Mouse (Mus musculus) ovary, postnatal 10 days (tissue): ENCODE measurements around the gene Fbxl18.

Experiments
- DNase-seq: peaks from one replicate; pipeline ENCODE4 v3.0.0; 2022; ENCODE audit warnings: low spot score

The Fbxl18 gene

GRCm38 (mm10) chr5:142915231-142915630 is 20.0 kb upstream of the Fbxl18 start:
- no peak for DNase-seq

DNA sequence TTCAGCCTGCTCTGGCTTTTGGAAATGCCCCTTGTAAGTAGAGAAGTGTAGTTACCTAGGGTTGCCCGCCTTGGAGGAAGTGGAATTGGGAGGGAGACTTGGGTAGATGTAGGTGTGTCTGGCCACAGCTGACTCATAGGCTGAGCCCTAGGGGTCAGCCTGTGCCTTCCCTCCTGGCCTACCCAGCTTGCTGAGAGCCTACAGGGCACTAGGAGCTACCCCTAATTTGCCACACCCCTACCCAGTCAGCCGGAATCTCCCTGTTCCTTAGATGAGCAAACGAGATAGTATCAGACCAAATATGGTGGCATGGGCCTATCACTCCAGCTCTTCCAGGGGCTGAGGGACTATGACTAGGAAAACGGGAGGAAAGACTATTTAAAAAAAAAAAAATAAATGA is 17.5 kb upstream of the Fbxl18 start:
- DNase-seq, result no peak

DNA sequence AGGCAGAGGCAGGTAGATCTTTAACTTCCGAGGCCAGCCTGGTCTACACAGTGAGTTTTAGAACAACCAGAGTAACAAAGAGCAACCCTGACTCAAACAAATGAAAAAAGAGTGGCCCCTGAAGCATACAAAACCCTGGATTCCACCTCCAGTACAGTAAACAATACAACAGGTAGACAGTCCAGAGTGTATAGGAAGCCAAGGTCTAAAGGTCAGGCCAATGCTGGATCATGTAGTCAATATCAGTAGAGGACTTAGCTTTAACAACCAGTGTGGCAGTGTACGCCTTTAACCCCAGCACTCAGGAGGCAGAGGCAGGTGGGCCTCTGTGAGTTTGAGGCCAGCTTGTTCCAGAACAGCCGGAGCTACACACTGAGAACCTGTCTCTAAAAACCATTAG is 17.1 kb upstream of the Fbxl18 start:
- DNase-seq, result no peak

- no peak for DNase-seq
These were observed 16.4 kb upstream of the Fbxl18 start for GRCm38 (mm10) chr5:142911629-142912028.

DNA sequence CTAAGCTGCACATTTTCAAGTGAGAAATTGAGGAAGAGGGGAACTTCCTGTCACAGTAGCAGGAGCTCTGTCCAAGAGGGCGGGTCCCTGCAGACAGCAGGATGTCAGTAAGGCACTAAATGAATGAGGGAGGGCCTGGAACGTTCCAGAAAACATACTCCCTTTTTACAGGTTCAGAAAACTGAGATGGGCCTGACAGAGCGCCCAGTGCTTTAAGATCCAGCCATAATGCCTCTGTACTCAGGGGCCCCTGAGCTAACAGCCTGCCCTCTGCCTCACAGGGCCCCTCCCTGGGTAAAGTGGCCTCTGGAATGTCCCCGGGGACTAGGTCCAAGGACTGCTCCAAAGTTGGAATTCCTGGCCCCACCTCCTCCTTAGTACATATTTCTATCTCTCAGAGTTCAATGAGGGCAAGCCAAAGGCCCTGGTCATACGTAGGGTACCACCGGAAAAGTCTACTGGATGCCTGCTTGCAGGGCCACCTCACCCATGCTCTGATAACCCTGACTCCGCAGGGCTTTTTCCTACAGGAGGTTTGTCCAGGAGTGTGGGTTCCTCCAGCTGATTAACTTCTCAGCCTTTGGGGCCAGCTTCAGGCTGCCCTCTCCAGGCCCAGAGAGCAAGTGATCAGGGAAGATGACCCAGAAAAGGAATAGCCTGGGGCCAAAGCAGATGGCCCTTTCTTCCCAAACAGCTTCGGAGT is 14.5 kb upstream of the Fbxl18 start:
- DNase-seq, result no peak

GRCm38 (mm10) chr5:142908941-142909575 is 13.8 kb upstream of the Fbxl18 start:
- DNase-seq, result no peak

DNA sequence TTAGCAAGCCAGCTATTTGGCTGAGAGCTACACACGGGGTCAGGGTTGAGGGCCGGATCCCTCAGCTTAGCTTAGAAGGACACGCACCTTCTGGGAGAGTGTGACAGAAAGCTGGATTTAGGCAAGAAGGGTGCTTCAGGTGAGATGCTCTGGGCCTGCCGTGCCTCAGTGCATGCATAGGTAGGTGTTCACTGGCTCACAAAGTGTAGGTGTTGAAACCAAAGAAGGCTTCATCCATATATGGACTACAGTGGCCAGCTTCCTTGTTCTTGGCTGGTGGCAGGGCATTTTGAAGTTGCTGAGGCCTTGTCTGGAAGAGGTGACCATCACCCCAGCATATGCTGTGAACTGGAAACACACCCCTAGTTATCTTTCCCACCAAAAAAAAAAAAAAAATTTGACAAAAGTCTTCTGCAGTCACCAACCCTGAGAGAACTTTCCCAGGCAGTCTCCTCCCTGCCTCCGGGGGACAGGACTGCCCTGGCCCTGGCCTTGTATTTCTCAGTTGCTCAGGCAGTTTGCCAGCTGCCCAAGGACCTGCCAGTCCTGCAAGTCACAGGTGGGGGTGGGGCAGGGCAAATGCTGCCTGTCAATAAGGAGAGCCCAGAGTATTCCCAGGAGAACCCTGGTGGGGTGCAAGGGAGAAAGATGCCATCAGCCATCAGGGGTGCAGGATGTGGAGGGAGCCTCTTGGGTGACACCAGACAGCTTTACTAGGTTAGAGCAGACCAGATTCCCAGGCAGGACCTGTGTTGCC is 12.8 kb upstream of the Fbxl18 start:
- DNase-seq, result no peak

DNA sequence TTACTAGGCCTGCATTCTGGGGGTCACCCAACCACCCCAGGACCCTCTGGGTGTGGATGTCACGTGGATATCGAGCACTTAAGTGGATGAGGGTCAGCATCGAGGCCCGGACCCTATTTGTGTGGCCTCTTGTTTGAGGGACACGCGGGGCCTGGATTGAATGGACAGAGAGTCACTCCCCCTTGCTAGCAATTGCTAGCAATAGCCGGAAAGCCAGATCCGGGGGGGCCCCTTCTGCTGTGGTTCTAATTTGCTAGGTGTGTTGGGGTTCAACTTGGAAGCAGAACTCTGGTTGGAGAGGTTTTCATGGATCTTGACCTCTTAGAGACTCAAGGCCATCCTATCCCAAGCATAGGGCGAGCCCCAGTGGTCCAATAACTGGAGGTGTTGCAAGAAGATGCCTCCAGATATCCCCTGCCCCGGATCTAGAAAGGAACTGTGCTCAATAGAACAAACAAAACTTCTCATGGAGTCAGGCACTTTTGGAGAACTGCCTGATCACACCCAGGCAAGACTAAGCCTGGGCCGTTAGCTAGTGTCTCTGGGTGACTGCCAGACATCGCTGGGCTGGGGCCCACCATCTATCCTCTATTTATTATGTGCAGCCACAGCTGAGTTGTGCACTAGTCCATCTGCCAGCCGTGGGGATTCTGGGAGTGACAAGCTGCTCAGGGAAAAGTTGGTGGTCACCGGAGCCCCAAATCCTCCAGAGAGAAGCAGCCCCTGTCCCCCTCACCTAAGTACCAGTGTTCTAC is 12.0 kb upstream of the Fbxl18 start:
- DNase-seq, result no peak

GRCm38 (mm10) chr5:142906532-142907047 is 11.4 kb upstream of the Fbxl18 start, which contains the start of gene Actb:
Gene Actb, minus strand, starts transcription at chr5:142906754.
- peak; percentile 97 for DNase-seq

- peak; percentile 96 for DNase-seq
These were observed 10.7 kb upstream of the Fbxl18 start for GRCm38 (mm10) chr5:142905725-142906531.

- no peak for DNase-seq
These were observed 9.9 kb upstream of the Fbxl18 start for GRCm38 (mm10) chr5:142905038-142905695.

DNA sequence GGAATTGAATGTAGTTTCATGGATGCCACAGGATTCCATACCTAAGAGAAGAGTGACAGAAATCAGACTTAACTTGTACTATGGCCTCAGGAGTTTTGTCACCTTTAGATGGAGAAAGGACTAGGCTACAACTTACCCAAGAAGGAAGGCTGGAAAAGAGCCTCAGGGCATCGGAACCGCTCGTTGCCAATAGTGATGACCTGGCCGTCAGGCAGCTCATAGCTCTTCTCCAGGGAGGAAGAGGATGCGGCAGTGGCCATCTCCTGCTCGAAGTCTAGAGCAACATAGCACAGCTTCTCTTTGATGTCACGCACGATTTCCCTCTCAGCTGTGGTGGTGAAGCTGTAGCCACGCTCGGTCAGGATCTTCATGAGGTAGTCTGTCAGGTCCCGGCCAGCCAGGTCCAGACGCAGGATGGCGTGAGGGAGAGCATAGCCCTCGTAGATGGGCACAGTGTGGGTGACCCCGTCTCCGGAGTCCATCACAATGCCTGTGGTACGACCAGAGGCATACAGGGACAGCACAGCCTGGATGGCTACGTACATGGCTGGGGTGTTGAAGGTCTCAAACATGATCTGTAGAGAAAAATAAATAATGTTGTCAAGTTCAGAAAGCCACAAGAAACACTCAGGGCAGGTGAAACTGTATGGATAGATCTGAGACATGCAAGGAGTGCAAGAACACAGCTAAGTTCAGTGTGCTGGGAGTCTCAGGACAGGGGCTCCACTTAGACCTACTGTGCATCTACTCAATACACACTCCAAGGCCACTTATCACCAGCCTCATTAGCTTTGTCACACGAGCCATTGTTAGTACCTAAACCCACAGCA is 9.2 kb upstream of the Fbxl18 start:
- no peak for DNase-seq

GRCm38 (mm10) chr5:142903470-142904207 is 8.4 kb upstream of the Fbxl18 start:
- no peak for DNase-seq

GRCm38 (mm10) chr5:142902506-142903314 is 7.5 kb upstream of the Fbxl18 start:
- DNase-seq, result no peak

- no peak for DNase-seq
These were observed 6.8 kb upstream of the Fbxl18 start for GRCm38 (mm10) chr5:142901846-142902505.

DNA sequence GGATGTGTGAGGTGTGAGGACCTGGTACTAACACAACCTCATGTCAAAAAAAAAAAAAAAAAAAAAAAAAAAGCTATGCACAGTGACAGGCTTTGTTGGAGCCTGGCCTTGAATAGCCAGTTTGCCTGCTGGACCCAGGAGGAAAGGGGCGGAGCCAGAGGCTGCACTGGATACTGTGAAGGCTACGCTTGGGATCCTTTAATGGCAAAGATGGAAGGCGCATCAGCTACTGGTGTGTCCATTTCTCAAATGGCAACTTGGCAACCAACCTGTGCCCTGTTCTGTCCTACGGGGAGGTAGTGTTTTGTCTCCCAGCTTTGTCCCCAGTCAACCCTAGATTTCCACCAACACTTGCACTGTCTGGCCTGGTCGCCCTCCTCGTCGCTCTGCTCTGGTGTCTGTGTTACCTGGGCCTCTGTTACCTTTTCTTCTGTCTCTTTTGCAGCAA is 6.2 kb upstream of the Fbxl18 start:
- no peak for DNase-seq

GRCm38 (mm10) chr5:142900651-142901050 is 5.4 kb upstream of the Fbxl18 start:
- DNase-seq, result no peak
